Mouse (Mus musculus): ENCODE results near the gene Dirc2. TPM values are rescaled to one million over a fixed set of nuclear protein-coding genes. Genes with fewer than 3 reads are reported as not detected.

The Dirc2 gene
- total RNA-seq, 2 experiments from 2014 or later, result 33.2 to 34.8 TPM

- no peak for DNase-seq
Observed at GRCm38 (mm10) chr16:35772598-35772997, 3.4 kb upstream of the Dirc2 start.

DNA sequence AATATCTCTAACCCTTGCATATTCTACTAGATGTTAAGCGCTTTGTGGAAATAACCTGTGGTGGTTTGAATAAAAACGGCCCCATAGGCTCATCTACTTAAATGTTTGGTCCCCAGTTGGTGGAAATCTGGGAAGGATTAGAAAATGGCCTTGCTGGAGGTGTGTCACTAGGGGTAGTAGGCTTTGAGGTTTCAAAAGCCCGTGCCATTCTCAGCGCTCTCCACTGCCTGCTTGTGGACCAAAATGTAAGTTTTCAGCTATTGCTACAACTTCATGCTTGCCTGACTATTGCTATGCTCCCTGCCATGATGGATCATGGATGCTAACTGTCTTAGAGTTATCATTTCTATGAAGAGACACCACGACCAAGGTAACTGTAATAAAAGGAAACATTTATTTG is 2.5 kb upstream of the Dirc2 start:
- no peak for DNase-seq

- DNase-seq, result no peak
Observed at GRCm38 (mm10) chr16:35771141-35771540, 2.0 kb upstream of the Dirc2 start.

DNA sequence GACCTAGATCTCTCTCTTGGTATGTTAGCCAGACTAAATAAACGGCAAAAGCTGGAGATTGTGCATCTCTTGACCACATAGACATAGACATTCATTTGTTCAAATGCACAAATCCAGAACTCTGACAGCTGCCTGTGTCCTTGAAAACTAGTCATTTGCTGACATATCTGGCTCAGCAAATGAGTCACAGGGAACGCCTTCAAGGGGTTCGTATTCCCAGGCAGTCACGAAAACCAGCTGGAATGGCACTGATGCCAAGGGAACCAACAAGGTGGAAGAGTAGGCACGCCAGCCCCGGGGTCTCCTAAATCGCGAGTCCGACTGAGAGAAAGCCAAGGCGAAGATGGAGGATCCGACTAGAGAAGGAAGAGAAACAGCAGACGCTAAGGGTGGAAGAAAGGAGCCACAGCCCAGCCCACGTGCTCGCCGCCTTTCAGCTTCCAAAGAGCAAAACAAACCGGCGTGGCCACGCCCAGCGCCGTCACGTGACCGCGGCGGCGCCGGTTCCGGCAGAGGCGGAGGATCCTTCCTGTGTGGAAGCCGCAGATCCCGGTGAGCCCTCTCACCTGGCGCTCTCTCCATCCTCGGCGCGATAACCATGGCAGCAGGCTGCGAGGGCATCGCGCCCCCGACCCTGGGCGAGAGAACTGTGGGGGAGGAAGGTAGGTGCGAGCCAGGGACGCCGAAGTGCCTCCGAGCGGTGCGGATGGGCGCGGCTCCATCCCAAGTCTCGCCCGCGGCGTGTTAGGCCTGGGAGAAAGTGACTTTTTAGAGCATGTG is 912 bp upstream of the Dirc2 start, which contains the start of gene Hspbap1:
TSS of gene Hspbap1 (plus strand) at position 498 of the 780 bp plus-strand sequence.
- DNase-seq, result peak; percentile 91

DNA sequence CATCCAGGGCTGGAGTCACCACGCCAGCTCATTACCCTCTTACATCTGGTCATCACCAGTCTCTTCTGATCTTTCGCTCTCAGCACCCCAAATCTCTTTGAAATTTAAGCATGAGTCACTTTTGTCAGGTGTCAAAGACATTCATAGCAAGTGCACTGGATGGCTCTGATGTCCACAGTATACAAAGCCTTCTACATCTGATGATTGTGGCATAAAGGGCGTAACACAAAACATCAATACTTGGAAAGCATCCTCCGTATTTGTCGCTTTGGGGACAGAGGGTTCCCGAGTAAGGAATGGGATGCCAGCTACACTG is 729 bp downstream of the Dirc2 start:
- DNase-seq, result no peak

- DNase-seq, result no peak
Observed at GRCm38 (mm10) chr16:35766366-35766765, 2.8 kb downstream of the Dirc2 start.

DNA sequence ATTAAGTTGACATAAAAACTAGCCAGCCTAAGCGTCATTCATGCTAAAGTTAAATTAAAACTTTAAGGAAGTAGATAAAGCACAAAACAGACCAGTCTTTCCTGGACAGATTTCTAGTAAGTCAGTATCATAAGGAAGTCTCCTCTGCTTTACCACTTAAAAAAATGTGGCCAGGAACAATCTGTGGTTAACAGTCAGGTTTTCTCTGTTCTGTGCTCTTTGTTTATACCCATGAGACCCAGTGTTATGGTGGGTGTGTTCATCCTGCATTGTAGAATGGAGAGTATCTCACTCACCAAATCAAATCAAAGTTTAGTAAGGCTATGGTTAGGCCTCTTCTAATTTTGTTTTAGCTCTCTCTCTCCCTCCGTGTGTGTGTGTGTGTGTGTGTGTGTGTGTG is 3.7 kb downstream of the Dirc2 start:
- no peak for DNase-seq

DNA sequence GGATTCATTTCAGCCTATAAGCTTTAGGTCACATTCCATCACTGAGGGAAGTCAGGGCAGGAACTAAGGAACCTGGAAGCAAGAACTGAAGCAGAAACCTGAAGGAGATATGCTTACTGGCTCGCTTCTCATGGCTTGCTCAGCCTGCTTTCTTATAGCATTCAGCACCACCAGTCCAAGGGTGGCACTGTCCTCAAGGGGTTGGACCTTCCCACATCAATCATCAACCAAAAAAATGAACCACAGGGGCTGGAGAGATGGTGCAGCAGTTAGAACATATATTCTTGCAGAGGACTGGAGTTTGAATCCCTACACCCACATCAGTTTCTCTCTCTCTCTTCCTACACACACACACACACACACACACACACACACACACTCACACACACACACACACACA is 4.2 kb downstream of the Dirc2 start:
- no peak for DNase-seq

DNA sequence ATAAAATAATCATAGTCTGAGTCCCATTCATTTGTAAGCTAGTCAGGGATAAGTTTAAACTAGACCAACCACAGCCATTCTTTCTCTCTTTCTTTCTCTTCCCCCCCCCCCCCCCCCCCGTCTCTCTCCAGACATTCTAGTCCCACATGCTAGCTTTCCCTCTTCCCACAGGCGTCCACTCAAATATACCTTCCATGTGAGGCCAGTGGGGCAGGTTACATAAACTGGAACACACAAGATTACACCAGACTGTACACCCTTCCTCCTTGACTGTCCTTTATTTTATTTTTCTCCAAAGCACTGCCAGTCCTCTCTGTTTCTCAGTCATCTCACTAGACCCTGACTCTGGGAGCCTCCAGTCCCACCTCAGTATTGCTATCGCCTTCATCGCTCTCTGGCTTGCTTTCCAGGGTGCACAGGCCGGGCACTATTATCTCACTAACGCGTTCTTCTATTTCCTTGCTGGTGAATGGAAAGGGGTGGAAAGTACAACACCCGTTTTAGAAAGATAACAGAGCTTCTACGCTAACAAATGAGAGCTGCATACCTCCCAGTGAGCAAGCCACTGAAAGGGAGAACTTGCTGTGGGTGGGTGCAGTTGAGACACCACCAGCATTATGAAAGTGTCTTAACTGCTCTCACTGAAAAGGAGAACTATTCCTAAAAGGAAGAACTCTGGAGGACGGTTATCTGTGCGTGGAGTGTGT is 5.4 kb downstream of the Dirc2 start:
- DNase-seq, result no peak

- no peak for DNase-seq
Observed at GRCm38 (mm10) chr16:35759401-35759800, 9.8 kb downstream of the Dirc2 start.

GRCm38 (mm10) chr16:35756697-35757096 is 12.5 kb downstream of the Dirc2 start:
- DNase-seq, result no peak

DNA sequence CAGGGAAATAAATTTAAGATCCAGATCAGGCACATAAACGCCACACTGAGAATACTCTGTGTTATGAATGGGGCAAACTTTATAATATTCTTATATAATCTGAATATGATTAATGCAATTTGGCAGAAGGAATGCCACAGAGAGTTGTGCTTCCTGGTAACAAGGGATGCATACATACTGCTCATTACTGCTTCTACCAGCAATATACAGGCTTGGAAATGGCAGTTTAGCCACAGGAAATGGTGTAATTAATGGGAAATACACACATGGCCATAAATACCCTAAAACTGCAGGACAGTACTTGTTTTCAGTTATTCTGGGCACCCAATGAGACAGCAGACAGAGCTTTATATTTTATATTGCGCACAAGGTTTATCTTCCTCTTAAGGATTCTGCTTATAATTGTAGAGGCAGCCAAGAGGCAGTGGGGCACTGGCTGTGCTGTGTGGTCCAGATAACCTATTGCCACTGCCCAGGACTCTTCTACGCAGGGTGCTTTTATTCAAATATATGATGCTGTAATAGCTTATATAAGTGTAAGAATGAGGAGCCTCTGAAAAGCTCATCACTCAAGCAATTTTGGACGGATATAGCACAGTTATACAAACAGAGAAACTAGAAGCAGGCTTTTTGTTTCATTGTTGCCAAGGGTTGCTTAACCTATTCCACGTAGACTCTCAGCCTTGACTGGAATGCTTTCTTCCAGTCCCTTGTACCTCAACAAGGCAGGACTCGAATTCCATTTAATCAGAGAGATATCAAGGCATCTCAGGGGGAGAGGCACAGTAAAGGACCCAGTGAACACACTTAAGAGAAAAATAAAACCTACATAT is 13.4 kb downstream of the Dirc2 start:
- no peak for DNase-seq

GRCm38 (mm10) chr16:35753926-35754325 is 15.2 kb downstream of the Dirc2 start:
- DNase-seq, result no peak

DNA sequence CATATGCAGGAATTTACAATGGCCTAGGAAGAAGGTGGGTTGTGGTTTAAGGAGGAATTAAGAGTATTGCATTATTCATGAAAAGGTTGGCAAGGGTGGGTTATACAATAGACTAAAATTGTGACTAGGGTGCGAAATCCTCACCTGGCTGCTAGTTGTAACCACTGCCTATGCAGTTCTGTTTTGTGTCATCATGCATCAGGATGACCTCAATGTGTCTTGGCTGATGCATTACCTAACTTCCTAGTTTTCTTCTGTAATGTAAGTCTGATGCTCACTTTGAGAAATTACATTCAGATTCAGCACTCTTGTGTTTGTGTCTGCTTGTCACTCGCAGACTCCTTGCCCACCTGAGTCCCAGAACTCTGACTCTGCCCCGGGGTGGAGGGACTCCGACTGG is 17.3 kb downstream of the Dirc2 start:
- DNase-seq, result no peak

- no peak for DNase-seq
Observed at GRCm38 (mm10) chr16:35749385-35749784, 19.8 kb downstream of the Dirc2 start.

- no peak for DNase-seq
Observed at GRCm38 (mm10) chr16:35748237-35748603, 20.9 kb downstream of the Dirc2 start.

DNA sequence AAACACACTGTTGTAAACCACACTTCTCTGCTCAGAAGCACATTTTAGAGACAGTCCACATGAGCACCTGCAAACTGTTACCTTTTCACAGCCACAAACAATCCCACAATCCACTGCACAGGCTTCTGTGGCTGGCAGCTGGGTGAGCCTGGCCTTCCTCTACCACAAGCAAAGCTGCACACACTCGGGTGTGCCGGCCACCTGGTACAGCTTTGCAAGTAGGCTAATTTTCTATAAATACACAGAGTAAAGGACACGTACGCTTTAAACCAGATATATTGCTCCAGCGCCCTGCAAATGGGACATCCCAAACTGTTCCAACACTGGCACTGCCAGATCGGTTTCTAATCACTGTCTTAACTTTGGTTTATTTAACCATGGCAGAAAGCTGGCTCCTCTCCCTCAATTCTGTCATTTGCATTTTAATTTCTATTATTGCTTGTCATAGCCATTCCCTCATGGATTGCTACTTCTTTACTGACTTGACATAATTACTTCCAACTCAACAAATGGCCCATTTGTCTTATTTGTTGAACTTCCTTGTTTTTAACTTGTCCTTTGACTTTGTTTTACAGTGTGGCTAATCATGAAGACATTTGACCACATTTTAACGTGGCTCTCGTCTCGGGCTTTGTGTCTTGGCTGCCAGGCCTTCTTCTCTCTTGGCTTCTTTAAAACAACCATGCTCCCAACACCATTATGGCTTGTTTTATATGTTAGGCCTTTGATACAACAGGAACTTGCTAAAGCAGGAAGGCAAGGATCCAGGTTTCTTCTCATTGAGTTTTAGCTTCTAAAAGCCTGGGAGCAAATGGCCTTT is 21.5 kb downstream of the Dirc2 start:
- no peak for DNase-seq

DNA sequence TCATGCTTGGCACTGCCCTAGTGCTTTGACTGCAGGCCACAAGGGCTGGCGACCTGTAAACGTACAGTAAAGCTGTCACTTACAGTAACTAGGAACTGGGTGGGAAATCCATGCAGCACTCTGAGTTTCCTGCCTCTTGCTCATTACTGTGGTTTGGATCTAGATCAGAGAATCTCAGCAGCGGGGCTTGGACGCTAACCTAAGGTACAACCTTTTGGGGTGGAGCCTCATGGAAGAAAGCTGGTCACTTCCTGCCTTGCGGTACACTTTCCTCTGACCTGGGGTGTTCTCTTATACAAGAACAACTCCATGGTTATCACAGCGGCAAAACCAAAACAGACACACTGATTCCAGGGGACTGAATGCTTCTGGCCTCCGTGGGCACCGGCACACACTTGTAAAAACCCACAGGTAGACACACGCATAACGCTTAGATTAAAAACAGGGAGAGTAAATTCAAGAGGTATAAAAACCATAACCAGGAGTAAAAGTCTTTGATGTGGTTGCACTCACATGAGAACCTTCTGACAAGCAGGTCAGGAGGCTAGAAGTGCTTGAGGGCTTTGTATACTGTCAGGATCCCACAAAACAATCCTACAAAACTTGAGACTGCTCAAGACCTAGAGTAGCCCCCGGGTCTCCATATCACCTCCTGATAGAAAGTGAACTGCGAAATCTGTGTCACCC is 26.8 kb downstream of the Dirc2 start:
- no peak for DNase-seq

DNA sequence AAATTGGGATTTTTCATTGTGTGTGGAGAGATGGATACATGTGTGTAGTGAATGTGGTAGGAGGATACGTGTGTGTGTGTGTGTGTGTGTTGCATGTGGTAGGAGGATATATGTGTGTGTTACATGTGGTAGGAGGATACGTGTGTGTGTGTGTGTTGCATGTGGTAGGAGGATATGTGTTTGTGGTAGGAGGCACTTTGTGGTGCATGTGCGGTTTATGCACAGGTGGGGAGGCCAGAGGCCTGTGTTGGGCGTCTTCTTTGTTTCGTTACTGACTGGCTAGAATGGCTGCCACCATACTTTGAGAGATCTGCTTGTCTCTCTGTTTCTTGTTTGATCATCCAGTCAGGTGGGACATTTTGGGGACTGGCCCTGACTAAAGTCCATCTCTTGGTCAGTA is 27.5 kb downstream of the Dirc2 start:
- no peak for DNase-seq

DNA sequence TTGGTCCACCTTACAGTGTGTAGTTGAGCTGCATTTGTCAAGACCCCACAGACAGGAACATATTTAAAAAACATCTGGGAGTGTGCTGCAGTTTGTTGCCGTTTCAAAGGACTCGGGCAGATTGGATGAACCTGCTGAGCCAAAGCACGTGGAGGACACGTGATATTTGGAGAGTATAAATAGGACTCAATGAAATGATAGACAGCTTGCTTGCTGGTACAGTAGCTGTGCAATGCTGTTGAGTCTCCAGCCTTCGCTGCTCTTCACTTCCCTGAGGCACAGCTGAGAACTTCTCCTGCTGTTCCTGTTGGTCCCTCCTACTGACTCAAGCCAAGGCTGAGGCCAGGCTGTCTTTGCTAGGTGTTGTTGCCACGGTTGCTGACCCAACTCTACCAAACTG is 28.2 kb downstream of the Dirc2 start:
- no peak for DNase-seq

- DNase-seq, result no peak
Observed at GRCm38 (mm10) chr16:35740357-35740756, 28.8 kb downstream of the Dirc2 start.

- no peak for DNase-seq
Observed at GRCm38 (mm10) chr16:35739548-35739947, 29.6 kb downstream of the Dirc2 start.
